Mouse (Mus musculus): ENCODE data around the gene Scp2. TPM values are rescaled to one million over a fixed set of nuclear protein-coding genes. Genes with fewer than 3 reads are reported as not detected.
"Not testable (repeated sequence)": the region's sequence is repeated elsewhere in the genome, so short reads cannot be mapped to it uniquely, and the experiment has no call there.

Scp2 gene
- polyA plus RNA-seq, 1 experiment from 2014 or later, result 201 TPM

- not testable (repeated sequence) for H3K27me3 ChIP-seq (ENCODE audit: control insufficient read depth, insufficient read depth, low read length); ATAC-seq (ENCODE audit: insufficient number of reproducible peaks, insufficient read depth, low FRiP score, low read depth); H3K9ac ChIP-seq (replicated peaks; ENCODE audit: low read depth, low read length); H3K9me3 ChIP-seq (ENCODE audit: control insufficient read depth, low read depth, low read length); H3K27ac ChIP-seq (ENCODE audit: low read length); H3K36me3 ChIP-seq (ENCODE audit: control insufficient read depth, insufficient read depth, low read length); H3K4me3 ChIP-seq (ENCODE audit: low read depth, low read length); H3K4me2 ChIP-seq (replicated peaks; ENCODE audit: low read depth, low read length); H3K4me1 ChIP-seq (ENCODE audit: control insufficient read depth, insufficient read depth, low read length)
- 79% methylated on average over 1 of the region's 1 CpGs for WGBS
These were observed 10.3 kb upstream of the Scp2 start for GRCm38 (mm10) chr4:108155141-108155540.

- H3K27ac ChIP-seq (ENCODE audit: low read length); ATAC-seq (ENCODE audit: insufficient number of reproducible peaks, insufficient read depth, low FRiP score, low read depth); H3K27me3 ChIP-seq (ENCODE audit: control insufficient read depth, insufficient read depth, low read length); H3K4me1 ChIP-seq (ENCODE audit: control insufficient read depth, insufficient read depth, low read length); H3K4me2 ChIP-seq (replicated peaks; ENCODE audit: low read depth, low read length); H3K9me3 ChIP-seq (ENCODE audit: control insufficient read depth, low read depth, low read length); H3K4me3 ChIP-seq (ENCODE audit: low read depth, low read length); H3K36me3 ChIP-seq (ENCODE audit: control insufficient read depth, insufficient read depth, low read length); H3K9ac ChIP-seq (replicated peaks; ENCODE audit: low read depth, low read length): not testable (repeated sequence)
- WGBS, result 38% methylated on average over 3 of the region's 3 CpGs
These were observed 756 bp upstream of the Scp2 start for GRCm38 (mm10) chr4:108145554-108145953.

- Histone ChIP-seq H3K36me3 (ENCODE audit: control insufficient read depth, insufficient read depth, low read length) (no peaks in the 10 kb centered on the region), H3K27ac (ENCODE audit: low read length) (no peak overlapping the region), H3K4me3 (ENCODE audit: low read depth, low read length) (no peak overlapping the region), H3K9ac (replicated peaks; ENCODE audit: low read depth, low read length) (no peak overlapping the region), H3K4me2 (replicated peaks; ENCODE audit: low read depth, low read length) (no peak overlapping the region), H3K4me1 (ENCODE audit: control insufficient read depth, insufficient read depth, low read length) (no peaks in the 10 kb centered on the region), H3K27me3 (ENCODE audit: control insufficient read depth, insufficient read depth, low read length) (no peaks in the 10 kb centered on the region), H3K9me3 (ENCODE audit: control insufficient read depth, low read depth, low read length) (no peaks in the 10 kb centered on the region)
- no peak for ATAC-seq (ENCODE audit: insufficient number of reproducible peaks, insufficient read depth, low FRiP score, low read depth)
These were observed 1.0 kb downstream of the Scp2 start for GRCm38 (mm10) chr4:108143778-108144177.

GRCm38 (mm10) chr4:108143178-108143577 is 1.6 kb downstream of the Scp2 start:
- not testable (repeated sequence) for H3K9me3 ChIP-seq (ENCODE audit: control insufficient read depth, low read depth, low read length); H3K9ac ChIP-seq (replicated peaks; ENCODE audit: low read depth, low read length); H3K4me2 ChIP-seq (replicated peaks; ENCODE audit: low read depth, low read length); H3K27me3 ChIP-seq (ENCODE audit: control insufficient read depth, insufficient read depth, low read length); H3K27ac ChIP-seq (ENCODE audit: low read length); ATAC-seq (ENCODE audit: insufficient number of reproducible peaks, insufficient read depth, low FRiP score, low read depth); H3K36me3 ChIP-seq (ENCODE audit: control insufficient read depth, insufficient read depth, low read length); H3K4me3 ChIP-seq (ENCODE audit: low read depth, low read length); H3K4me1 ChIP-seq (ENCODE audit: control insufficient read depth, insufficient read depth, low read length)
- WGBS, result 84% methylated on average over 2 of the region's 2 CpGs

- H3K4me3 ChIP-seq (ENCODE audit: low read depth, low read length), result no peak overlapping the region
- ATAC-seq (ENCODE audit: insufficient number of reproducible peaks, insufficient read depth, low FRiP score, low read depth), result no peak
- H3K27me3 ChIP-seq (ENCODE audit: control insufficient read depth, insufficient read depth, low read length), result no peaks in the 10 kb centered on the region
- H3K4me2 ChIP-seq (replicated peaks; ENCODE audit: low read depth, low read length), result no peak overlapping the region
- no peak overlapping the region for H3K27ac ChIP-seq (ENCODE audit: low read length)
- no peak overlapping the region for H3K9ac ChIP-seq (replicated peaks; ENCODE audit: low read depth, low read length)
- no peaks in the 10 kb centered on the region for H3K36me3 ChIP-seq (ENCODE audit: control insufficient read depth, insufficient read depth, low read length)
- H3K9me3 ChIP-seq (ENCODE audit: control insufficient read depth, low read depth, low read length), result no peaks in the 10 kb centered on the region
- H3K4me1 ChIP-seq (ENCODE audit: control insufficient read depth, insufficient read depth, low read length), result no peaks in the 10 kb centered on the region
- 79% methylated on average over 5 of the region's 5 CpGs for WGBS
These were observed 7.9 kb downstream of the Scp2 start for GRCm38 (mm10) chr4:108136938-108137337.

GRCm38 (mm10) chr4:108130452-108130851 is 14.3 kb downstream of the Scp2 start:
- Histone ChIP-seq H3K4me2 (replicated peaks; ENCODE audit: low read depth, low read length) (no peak overlapping the region), H3K36me3 (ENCODE audit: control insufficient read depth, insufficient read depth, low read length) (no peaks in the 10 kb centered on the region), H3K27me3 (ENCODE audit: control insufficient read depth, insufficient read depth, low read length) (no peaks in the 10 kb centered on the region), H3K4me1 (ENCODE audit: control insufficient read depth, insufficient read depth, low read length) (no peaks in the 10 kb centered on the region), H3K9me3 (ENCODE audit: control insufficient read depth, low read depth, low read length) (no peaks in the 10 kb centered on the region), H3K9ac (replicated peaks; ENCODE audit: low read depth, low read length) (no peak overlapping the region), H3K27ac (ENCODE audit: low read length) (no peak overlapping the region), H3K4me3 (ENCODE audit: low read depth, low read length) (no peak overlapping the region)
- no peak for ATAC-seq (ENCODE audit: insufficient number of reproducible peaks, insufficient read depth, low FRiP score, low read depth)
- WGBS, result 85% methylated on average over 3 of the region's 3 CpGs

- no peak overlapping the region for H3K9ac ChIP-seq (replicated peaks; ENCODE audit: low read depth, low read length)
- WGBS, result 95% methylated on average over 2 of the region's 2 CpGs
- ATAC-seq (ENCODE audit: insufficient number of reproducible peaks, insufficient read depth, low FRiP score, low read depth), result no peak
- H3K4me2 ChIP-seq (replicated peaks; ENCODE audit: low read depth, low read length), result no peak overlapping the region
- H3K27me3 ChIP-seq (ENCODE audit: control insufficient read depth, insufficient read depth, low read length), result no peaks in the 10 kb centered on the region
- no peaks in the 10 kb centered on the region for H3K4me1 ChIP-seq (ENCODE audit: control insufficient read depth, insufficient read depth, low read length)
- H3K4me3 ChIP-seq (ENCODE audit: low read depth, low read length), result no peak overlapping the region
- no peaks in the 10 kb centered on the region for H3K36me3 ChIP-seq (ENCODE audit: control insufficient read depth, insufficient read depth, low read length)
- H3K27ac ChIP-seq (ENCODE audit: low read length), result no peak overlapping the region
- H3K9me3 ChIP-seq (ENCODE audit: control insufficient read depth, low read depth, low read length), result no peaks in the 10 kb centered on the region
These were observed 16.5 kb downstream of the Scp2 start for GRCm38 (mm10) chr4:108128339-108128738.

- Histone ChIP-seq H3K27me3 (ENCODE audit: control insufficient read depth, insufficient read depth, low read length) (no peaks in the 10 kb centered on the region), H3K4me2 (replicated peaks; ENCODE audit: low read depth, low read length) (no peak overlapping the region), H3K4me1 (ENCODE audit: control insufficient read depth, insufficient read depth, low read length) (no peaks in the 10 kb centered on the region), H3K9ac (replicated peaks; ENCODE audit: low read depth, low read length) (no peak overlapping the region), H3K27ac (ENCODE audit: low read length) (no peak overlapping the region), H3K9me3 (ENCODE audit: control insufficient read depth, low read depth, low read length) (no peaks in the 10 kb centered on the region), H3K36me3 (ENCODE audit: control insufficient read depth, insufficient read depth, low read length) (no peaks in the 10 kb centered on the region), H3K4me3 (ENCODE audit: low read depth, low read length) (no peak overlapping the region)
- no peak for ATAC-seq (ENCODE audit: insufficient number of reproducible peaks, insufficient read depth, low FRiP score, low read depth)
- WGBS, result 84% methylated on average over 5 of the region's 5 CpGs
These were observed 17.3 kb downstream of the Scp2 start for GRCm38 (mm10) chr4:108127516-108127915.

GRCm38 (mm10) chr4:108126260-108126659 is 18.5 kb downstream of the Scp2 start:
- no peaks in the 10 kb centered on the region for H3K9me3 ChIP-seq (ENCODE audit: control insufficient read depth, low read depth, low read length)
- H3K4me2 ChIP-seq (replicated peaks; ENCODE audit: low read depth, low read length), result no peak overlapping the region
- no peak overlapping the region for H3K27ac ChIP-seq (ENCODE audit: low read length)
- H3K9ac ChIP-seq (replicated peaks; ENCODE audit: low read depth, low read length), result no peak overlapping the region
- H3K36me3 ChIP-seq (ENCODE audit: control insufficient read depth, insufficient read depth, low read length), result no peaks in the 10 kb centered on the region
- no peak overlapping the region for H3K4me3 ChIP-seq (ENCODE audit: low read depth, low read length)
- ATAC-seq (ENCODE audit: insufficient number of reproducible peaks, insufficient read depth, low FRiP score, low read depth), result no peak
- no peaks in the 10 kb centered on the region for H3K4me1 ChIP-seq (ENCODE audit: control insufficient read depth, insufficient read depth, low read length)
- WGBS, result 79% methylated on average over 4 of the region's 4 CpGs
- H3K27me3 ChIP-seq (ENCODE audit: control insufficient read depth, insufficient read depth, low read length), result no peaks in the 10 kb centered on the region
